Mouse (Mus musculus) urinary bladder, postnatal 36 days (tissue): ENCODE data around the gene Vpreb3.

Experiments
- DNase-seq, 2 experiments: peaks; one replicate each; pipeline ENCODE4 v3.0.0; 2022; ENCODE audit warnings: low spot score in 2 of 2, mixed read lengths in 1 of 2

Gene Vpreb3

GRCm38 (mm10) chr10:75942736-75943477 lies at the start of gene Vpreb3:
Gene Vpreb3 (plus strand): TSS chr10:75943057.
- no peak for DNase-seq

GRCm38 (mm10) chr10:75893089-75893750 lies 49.6 kb upstream of the Vpreb3 start, which contains the start of gene Derl3:
Gene Derl3 (plus strand): TSS chr10:75893413.
- peak; percentile 82 to 92 for DNase-seq

GRCm38 (mm10) chr10:75894601-75895000 lies 48.3 kb upstream of the Vpreb3 start:
- DNase-seq: no peak

- no peak for DNase-seq
Observed at GRCm38 (mm10) chr10:75895730-75896129, 47.1 kb upstream of the Vpreb3 start.

- DNase-seq: no peak
Observed at GRCm38 (mm10) chr10:75896208-75896607, 46.6 kb upstream of the Vpreb3 start.

- peak; percentile 47 to 69 for DNase-seq
Observed at GRCm38 (mm10) chr10:75897373-75897772, 45.5 kb upstream of the Vpreb3 start.

- no peak for DNase-seq
Observed at GRCm38 (mm10) chr10:75898039-75898564, 44.8 kb upstream of the Vpreb3 start.

GRCm38 (mm10) chr10:75898846-75899245 lies 44.0 kb upstream of the Vpreb3 start:
- peak in 1 of 2 experiments; percentile 74 for DNase-seq

GRCm38 (mm10) chr10:75904391-75904790 lies 38.5 kb upstream of the Vpreb3 start:
- DNase-seq: no peak

- DNase-seq: no peak
Observed at GRCm38 (mm10) chr10:75906882-75907281, 36.0 kb upstream of the Vpreb3 start.

- no peak for DNase-seq
Observed at GRCm38 (mm10) chr10:75910698-75911097, 32.2 kb upstream of the Vpreb3 start.

GRCm38 (mm10) chr10:75913013-75913589 lies 29.8 kb upstream of the Vpreb3 start:
- no peak for DNase-seq

GRCm38 (mm10) chr10:75915557-75915956 lies 27.3 kb upstream of the Vpreb3 start:
- no peak for DNase-seq

- no peak for DNase-seq
Observed at GRCm38 (mm10) chr10:75916840-75917239, 26.0 kb upstream of the Vpreb3 start.

- no peak for DNase-seq
Observed at GRCm38 (mm10) chr10:75919026-75919425, 23.8 kb upstream of the Vpreb3 start.

GRCm38 (mm10) chr10:75921026-75921725 lies 21.7 kb upstream of the Vpreb3 start, which contains the start of gene Smarcb1:
Gene Smarcb1 (minus strand): TSS chr10:75921617.
- DNase-seq: peak; percentile 94

- no peak for DNase-seq
Observed at GRCm38 (mm10) chr10:75921726-75922560, 20.9 kb upstream of the Vpreb3 start.

- DNase-seq: no peak
Observed at GRCm38 (mm10) chr10:75924324-75924723, 18.5 kb upstream of the Vpreb3 start.

- no peak for DNase-seq
Observed at GRCm38 (mm10) chr10:75926396-75926795, 16.5 kb upstream of the Vpreb3 start.

- DNase-seq: no peak
Observed at GRCm38 (mm10) chr10:75930304-75930703, 12.6 kb upstream of the Vpreb3 start.

- no peak for DNase-seq
Observed at GRCm38 (mm10) chr10:75931311-75931710, 11.5 kb upstream of the Vpreb3 start.
